10 mouse cellular contexts compared by ENCODE assay signal in genomic region chr11:72037409-72037808, GRCm38 (mm10). TPM values are rescaled to one million over a fixed set of nuclear protein-coding genes. Genes with fewer than 3 reads are reported as not detected.
"Had no signal": no experiment of that assay in that cellular context is flagged by ENCODE, and none has a peak within 500 bp of the region (broad histone marks: within the 10 kb centered on the region; RNA-seq: fewer than 3 reads in every experiment).

Gene Aipl1, minus strand, starts transcription at chr11:72037509.

- H3K27me3 ChIP-seq: midbrain, embryonic 13.5 days; stomach, embryonic 15.5 days had no signal

- H3K4me2 ChIP-seq: limb, embryonic 15.5 days; liver, embryonic 12.5 days; lung, embryonic 14.5 days; midbrain, embryonic 11.5 days; midbrain, embryonic 13.5 days; stomach, embryonic 15.5 days had no signal

- H3K4me3 ChIP-seq: limb, embryonic 15.5 days; liver, embryonic 12.5 days; midbrain, embryonic 13.5 days; myocyte; stomach, embryonic 15.5 days had no signal

- H3K27ac ChIP-seq: limb, embryonic 15.5 days; liver, embryonic 12.5 days; liver, embryonic 14.5 days; midbrain, embryonic 13.5 days; stomach, embryonic 15.5 days; stomach, postnatal 0 days had no signal

- ATAC-seq: liver, embryonic 12.5 days; midbrain, embryonic 13.5 days had no signal

- H3K9ac ChIP-seq: limb, embryonic 15.5 days; liver, embryonic 12.5 days; liver, embryonic 14.5 days; lung, embryonic 14.5 days; midbrain, embryonic 13.5 days; stomach, embryonic 15.5 days had no signal

- H3K36me3 ChIP-seq: limb, embryonic 15.5 days; liver, embryonic 12.5 days; midbrain, embryonic 13.5 days; stomach, embryonic 15.5 days had no signal

- H3K9me3 ChIP-seq: limb, embryonic 15.5 days; liver, embryonic 12.5 days; midbrain, embryonic 13.5 days; stomach, embryonic 15.5 days had no signal

RNA-seq across cellular contexts. Expression of gene Aipl1, which starts in this region (rescaled TPM):
- total RNA-seq: liver, adult 2 months had no signal
- polyA plus RNA-seq: liver, adult 2 months had no signal
